Mouse (Mus musculus): ENCODE measurements around the gene B4galt2. TPM values are rescaled to one million over a fixed set of nuclear protein-coding genes. Genes with fewer than 3 reads are reported as not detected.
A peak's percentile ranks its signal among the peaks of the same experiment; 100 is the strongest.

Gene B4galt2
- polyA plus RNA-seq, 1 experiment from 2014 or later = 9.1 TPM

DNA sequence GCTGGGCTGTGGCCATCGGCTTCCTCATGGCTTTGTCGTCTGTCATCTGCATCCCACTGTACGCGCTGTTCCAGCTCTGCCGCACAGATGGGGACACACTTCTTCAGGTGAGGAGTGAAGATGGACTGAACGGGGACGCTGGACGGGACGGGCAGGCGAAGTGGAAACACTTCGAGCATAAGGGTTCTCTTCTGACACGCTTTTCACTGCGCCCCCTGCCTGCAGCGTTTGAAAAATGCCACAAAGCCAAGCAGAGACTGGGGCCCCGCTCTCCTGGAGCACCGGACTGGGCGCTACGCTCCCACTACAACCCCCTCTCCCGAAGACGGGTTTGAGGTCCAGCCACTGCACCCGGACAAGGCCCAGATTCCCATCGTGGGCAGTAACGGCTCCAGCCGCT, 15.5 kb downstream of the B4galt2 start:
- H3K9ac ChIP-seq = no peak overlapping the region
- no peaks in the 10 kb centered on the region for H3K9me3 ChIP-seq (replicated peaks)
- peak overlapping the region; percentile 17 for H3K4me2 ChIP-seq
- no peak for ATAC-seq (replicated peaks; ENCODE audit: insufficient number of reproducible peaks, insufficient read depth, low FRiP score, low read depth)
- peaks cover 10% of the 10 kb centered on the region for H3K27me3 ChIP-seq
- no peaks in the 10 kb centered on the region for H3K36me3 ChIP-seq
- no peak overlapping the region for H3K27ac ChIP-seq
- WGBS = 15% methylated on average over 24 of the region's 24 CpGs
- no peak overlapping the region for H3K4me3 ChIP-seq
- H3K4me1 ChIP-seq (replicated peaks) = peaks cover 26% of the 10 kb centered on the region

DNA sequence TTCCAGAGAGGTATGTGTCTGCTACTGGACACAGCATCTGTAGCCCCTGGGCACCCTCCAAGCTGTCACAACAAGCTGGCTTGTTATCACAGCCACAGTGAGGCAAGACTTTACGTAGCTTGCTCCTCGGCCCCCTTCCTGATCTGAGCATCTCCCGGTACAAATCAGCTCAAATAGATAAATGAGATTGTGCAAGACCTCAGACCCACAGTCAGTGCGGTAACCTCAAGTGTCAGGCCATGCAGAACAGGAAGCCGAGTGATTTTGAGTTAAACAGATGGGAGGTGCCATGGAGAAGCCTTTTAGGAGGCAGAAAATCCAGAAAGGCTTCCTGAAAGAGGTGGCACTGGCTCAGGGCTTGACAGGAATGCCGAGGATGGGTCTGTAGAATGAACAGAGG, 16.3 kb downstream of the B4galt2 start:
- H3K9me3 ChIP-seq (replicated peaks) = no peaks in the 10 kb centered on the region
- no peak for ATAC-seq (replicated peaks; ENCODE audit: insufficient number of reproducible peaks, insufficient read depth, low FRiP score, low read depth)
- no peak overlapping the region for H3K4me2 ChIP-seq
- H3K4me3 ChIP-seq = no peak overlapping the region
- H3K9ac ChIP-seq = no peak overlapping the region
- 56% methylated on average over 6 of the region's 6 CpGs for WGBS
- peaks cover 10% of the 10 kb centered on the region for H3K27me3 ChIP-seq
- no peak overlapping the region for H3K27ac ChIP-seq
- H3K36me3 ChIP-seq = no peaks in the 10 kb centered on the region
- H3K4me1 ChIP-seq (replicated peaks) = peaks cover 22% of the 10 kb centered on the region

DNA sequence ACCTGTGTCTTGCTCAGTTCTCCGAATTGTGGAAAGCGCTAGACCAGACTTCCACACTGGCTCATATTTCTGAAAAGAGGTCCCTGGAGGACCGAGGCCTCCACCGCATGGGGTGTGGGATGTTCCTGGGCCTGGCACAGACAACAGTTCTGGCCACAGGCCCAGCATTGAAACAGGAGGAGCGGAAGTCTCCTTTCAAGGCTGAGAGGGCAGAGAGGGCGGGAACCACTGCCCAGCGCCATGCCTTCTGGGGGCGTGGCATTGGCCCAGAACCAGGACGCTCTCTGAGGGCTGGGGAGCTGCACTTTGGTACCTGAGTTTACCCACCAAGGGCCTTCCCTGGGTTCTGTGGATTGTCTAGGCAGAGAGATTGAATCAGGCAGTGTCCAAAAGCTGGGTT, 17.2 kb downstream of the B4galt2 start:
- Histone ChIP-seq H3K9ac (no peak overlapping the region), H3K4me3 (no peak overlapping the region), H3K27me3 (peaks cover 10% of the 10 kb centered on the region), H3K4me2 (no peak overlapping the region), H3K9me3 (replicated peaks) (no peaks in the 10 kb centered on the region), H3K27ac (no peak overlapping the region), H3K4me1 (replicated peaks) (peaks cover 22% of the 10 kb centered on the region), H3K36me3 (no peaks in the 10 kb centered on the region)
- WGBS = 47% methylated on average over 9 of the region's 9 CpGs
- peak; percentile 67 for ATAC-seq (replicated peaks; ENCODE audit: insufficient number of reproducible peaks, insufficient read depth, low FRiP score, low read depth)

DNA sequence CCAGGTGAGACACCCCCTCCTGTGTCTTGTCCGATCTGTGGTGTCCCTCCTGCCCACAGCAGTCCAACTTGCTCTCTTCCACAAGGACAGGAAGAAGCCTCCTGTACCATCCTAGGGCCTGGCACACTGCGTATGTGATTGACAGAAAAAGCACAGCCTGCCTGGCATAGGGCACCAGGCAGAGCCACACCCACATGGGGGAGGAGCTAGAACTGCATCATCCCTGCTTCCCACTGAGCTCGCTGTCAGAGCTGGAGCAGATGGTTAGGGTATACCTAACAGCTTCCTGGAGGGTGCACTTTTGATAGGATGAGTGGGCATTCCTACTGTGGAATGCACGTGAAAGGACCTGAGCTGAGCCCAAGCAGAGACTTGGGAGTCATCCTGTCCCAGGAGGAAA, 20.5 kb downstream of the B4galt2 start:
- no peak overlapping the region for H3K4me2 ChIP-seq
- no peak for ATAC-seq (replicated peaks; ENCODE audit: insufficient number of reproducible peaks, insufficient read depth, low FRiP score, low read depth)
- H3K9ac ChIP-seq = no peak overlapping the region
- H3K9me3 ChIP-seq (replicated peaks) = no peaks in the 10 kb centered on the region
- no peak overlapping the region for H3K27ac ChIP-seq
- H3K36me3 ChIP-seq = no peaks in the 10 kb centered on the region
- peaks cover 24% of the 10 kb centered on the region for H3K4me1 ChIP-seq (replicated peaks)
- no peak overlapping the region for H3K4me3 ChIP-seq
- peaks cover 10% of the 10 kb centered on the region for H3K27me3 ChIP-seq
- WGBS = 52% methylated on average over 4 of the region's 4 CpGs

DNA sequence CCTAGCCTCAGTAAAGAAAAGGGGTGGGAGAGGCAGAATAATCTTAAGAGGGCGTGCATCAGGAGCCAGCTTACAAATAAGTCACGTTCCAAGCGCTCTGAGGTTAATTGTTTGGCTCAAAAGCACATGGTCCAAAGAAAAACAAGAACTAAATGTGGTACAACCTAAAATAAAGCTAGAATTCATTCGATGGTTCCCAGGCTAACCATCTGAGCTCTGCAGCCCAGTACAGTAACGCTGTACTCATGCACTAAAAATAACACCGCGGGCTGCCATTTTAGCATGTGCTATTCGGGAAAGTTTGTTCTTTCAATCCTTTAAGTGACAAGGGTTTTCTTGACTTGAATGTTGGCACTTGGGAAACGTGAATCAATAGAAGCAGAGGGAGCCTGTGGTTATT, 22.7 kb downstream of the B4galt2 start:
- H3K4me3 ChIP-seq = no peak overlapping the region
- H3K4me2 ChIP-seq = no peak overlapping the region
- no peaks in the 10 kb centered on the region for H3K36me3 ChIP-seq
- no peak overlapping the region for H3K27ac ChIP-seq
- WGBS = 72% methylated on average over 9 of the region's 9 CpGs
- H3K4me1 ChIP-seq (replicated peaks) = peaks cover 12% of the 10 kb centered on the region
- no peaks in the 10 kb centered on the region for H3K9me3 ChIP-seq (replicated peaks)
- H3K27me3 ChIP-seq = no peaks in the 10 kb centered on the region
- no peak for ATAC-seq (replicated peaks; ENCODE audit: insufficient number of reproducible peaks, insufficient read depth, low FRiP score, low read depth)
- no peak overlapping the region; the same call in 1 of the 2 replicates for H3K9ac ChIP-seq

DNA sequence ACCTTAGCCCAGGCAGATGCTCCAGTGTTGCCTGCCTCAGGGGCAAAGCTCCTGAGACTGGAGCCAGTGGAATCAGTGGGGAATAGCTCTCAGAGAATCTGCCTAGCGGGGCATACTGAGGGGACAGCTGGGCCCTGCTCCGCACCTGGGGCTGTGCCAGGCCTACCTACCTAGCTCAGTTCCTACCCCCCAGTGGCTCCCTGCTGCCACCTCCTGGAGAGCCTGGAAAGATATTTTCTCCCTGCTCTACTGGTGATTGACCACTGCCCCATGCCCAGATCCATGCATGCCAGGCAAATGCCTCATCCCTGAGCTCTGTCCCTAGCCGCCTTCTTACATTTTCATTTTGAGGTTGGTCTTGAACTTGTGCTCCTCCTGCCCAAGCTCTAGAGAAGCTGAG, 24.5 kb downstream of the B4galt2 start:
- Histone ChIP-seq H3K9me3 (replicated peaks) (no peaks in the 10 kb centered on the region), H3K4me1 (replicated peaks) (peaks cover 17% of the 10 kb centered on the region), H3K4me3 (no peak overlapping the region), H3K36me3 (no peaks in the 10 kb centered on the region), H3K27me3 (no peaks in the 10 kb centered on the region), H3K4me2 (no peak overlapping the region), H3K9ac (no peak overlapping the region), H3K27ac (no peak overlapping the region)
- WGBS = 63% methylated on average over 3 of the region's 3 CpGs
- ATAC-seq (replicated peaks; ENCODE audit: insufficient number of reproducible peaks, insufficient read depth, low FRiP score, low read depth) = no peak; the same call in 1 of the 2 replicates

DNA sequence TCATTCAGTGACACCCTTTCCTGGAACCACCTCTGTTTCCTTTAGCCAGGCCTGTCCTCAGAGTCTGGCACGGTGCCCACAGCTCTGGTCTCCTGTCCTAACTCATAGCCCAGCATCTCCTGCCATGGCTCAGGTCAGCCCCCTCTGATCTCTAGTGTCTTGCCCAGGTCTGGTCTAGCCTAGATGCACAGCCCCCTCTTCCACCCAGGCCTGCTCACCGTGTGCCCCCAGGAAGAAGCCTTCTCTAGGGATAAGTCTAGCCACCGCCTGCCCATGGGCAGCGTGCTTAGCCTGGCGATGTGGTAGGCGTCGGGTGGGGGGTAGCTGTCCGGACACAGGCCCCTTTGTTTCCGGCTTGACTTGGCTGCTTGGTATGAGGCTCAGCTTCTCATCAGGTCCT, 28.1 kb downstream of the B4galt2 start:
- ATAC-seq (replicated peaks; ENCODE audit: insufficient number of reproducible peaks, insufficient read depth, low FRiP score, low read depth) = no peak
- H3K4me1 ChIP-seq (replicated peaks) = peaks cover 13% of the 10 kb centered on the region
- 84% methylated on average over 9 of the region's 9 CpGs for WGBS

DNA sequence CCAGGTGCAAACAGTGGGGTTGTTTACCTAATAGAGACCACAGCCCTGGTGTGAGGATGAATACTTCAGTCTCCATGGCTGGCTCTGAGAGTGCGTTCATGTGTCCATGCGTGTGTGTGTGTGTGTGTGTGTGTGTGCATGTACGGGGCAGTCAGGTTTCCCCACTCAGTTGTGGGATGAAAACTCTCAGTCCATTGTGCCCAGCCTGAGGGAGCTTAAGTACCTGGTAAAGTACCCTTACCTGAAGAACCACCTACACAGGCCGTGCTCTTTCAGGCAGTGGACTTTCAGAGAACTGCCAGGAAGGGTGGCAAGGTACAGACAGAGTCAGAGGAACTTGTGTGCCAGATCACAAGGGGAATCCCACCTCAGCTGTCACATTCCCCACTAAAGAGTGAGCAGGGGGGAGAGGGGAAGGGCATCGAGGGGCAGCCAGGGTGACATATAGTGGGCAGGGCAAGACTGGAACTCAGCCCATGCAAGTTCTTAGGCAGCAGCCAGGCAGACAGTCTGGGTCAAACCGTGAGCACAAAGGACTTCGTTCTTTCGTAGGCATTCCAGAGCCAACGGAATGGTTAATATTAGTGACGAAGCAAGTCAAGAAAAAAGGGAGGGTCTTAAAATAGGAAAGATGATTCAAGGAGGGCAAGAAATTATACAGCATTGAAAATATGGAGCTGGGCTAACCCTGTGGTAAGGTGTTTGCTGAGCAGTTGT, 31.0 kb downstream of the B4galt2 start:
- 86% methylated on average over 10 of the region's 10 CpGs for WGBS
- Histone ChIP-seq H3K27me3 (peaks cover 4% of the 10 kb centered on the region; the same call in 1 of the 2 replicates), H3K36me3 (no peaks in the 10 kb centered on the region), H3K9ac (no peak overlapping the region), H3K9me3 (replicated peaks) (no peaks in the 10 kb centered on the region), H3K4me2 (no peak overlapping the region), H3K4me1 (replicated peaks) (peaks cover 13% of the 10 kb centered on the region), H3K27ac (no peak overlapping the region), H3K4me3 (no peak overlapping the region)
- ATAC-seq (replicated peaks; ENCODE audit: insufficient number of reproducible peaks, insufficient read depth, low FRiP score, low read depth) = no peak

More for the DNA sequence above, 28.1 kb downstream of the B4galt2 start:
- Histone ChIP-seq H3K27ac (no peak overlapping the region), H3K27me3 (no peaks in the 10 kb centered on the region), H3K9me3 (replicated peaks) (no peaks in the 10 kb centered on the region), H3K4me2 (no peak overlapping the region), H3K4me3 (no peak overlapping the region), H3K36me3 (no peaks in the 10 kb centered on the region), H3K9ac (no peak overlapping the region)

DNA sequence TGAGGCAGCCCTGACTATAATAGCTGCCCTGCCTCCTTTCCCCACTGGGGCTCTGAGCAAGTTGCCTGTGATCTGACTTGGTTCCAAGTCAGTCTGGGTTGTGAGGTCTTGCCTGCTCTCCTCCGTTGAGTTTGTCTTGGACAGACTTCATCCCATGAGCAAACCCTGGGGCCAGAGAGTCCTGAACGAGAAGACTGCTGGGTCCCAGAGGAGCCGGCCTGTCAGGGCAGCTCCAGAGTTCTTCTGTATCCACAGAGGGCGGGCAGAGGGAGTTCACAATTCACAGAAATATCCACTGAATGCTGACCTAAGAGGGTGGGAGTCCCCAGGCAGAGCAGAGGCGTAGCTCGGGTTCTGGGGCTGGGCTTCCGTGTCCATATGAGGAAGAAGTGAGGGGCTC, 32.4 kb downstream of the B4galt2 start:
- WGBS = 62% methylated on average over 7 of the region's 7 CpGs
- no peak overlapping the region for H3K4me2 ChIP-seq
- H3K4me3 ChIP-seq = no peak overlapping the region
- peaks cover 13% of the 10 kb centered on the region for H3K4me1 ChIP-seq (replicated peaks)
- no peak overlapping the region for H3K9ac ChIP-seq
- H3K27me3 ChIP-seq = peaks cover 4% of the 10 kb centered on the region; the same call in 1 of the 2 replicates
- no peaks in the 10 kb centered on the region for H3K9me3 ChIP-seq (replicated peaks)
- ATAC-seq (replicated peaks; ENCODE audit: insufficient number of reproducible peaks, insufficient read depth, low FRiP score, low read depth) = no peak
- no peak overlapping the region for H3K27ac ChIP-seq
- H3K36me3 ChIP-seq = no peaks in the 10 kb centered on the region

DNA sequence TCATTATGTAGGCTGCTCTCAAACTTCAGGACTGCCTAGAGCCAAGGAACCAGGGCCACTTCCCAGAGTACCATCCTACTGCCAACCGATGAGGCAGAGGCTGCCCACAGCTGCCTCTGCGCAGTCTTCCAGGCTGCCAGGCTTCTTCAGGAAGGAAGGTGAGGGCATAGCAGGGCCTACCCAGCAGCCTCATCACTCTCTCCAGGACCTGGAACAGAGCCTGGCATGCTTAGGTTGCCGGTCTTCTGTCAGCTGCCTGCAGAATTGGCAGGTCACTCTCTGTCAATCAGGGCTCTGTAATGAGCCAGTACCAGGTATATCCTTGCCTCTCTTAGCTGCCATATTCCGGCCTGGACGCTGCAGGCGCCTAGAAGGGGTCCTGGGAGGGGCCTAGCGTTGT, 33.1 kb downstream of the B4galt2 start:
- WGBS = 77% methylated on average over 7 of the region's 7 CpGs
- no peak overlapping the region for H3K4me3 ChIP-seq
- no peak overlapping the region for H3K9ac ChIP-seq
- H3K27me3 ChIP-seq = peaks cover 4% of the 10 kb centered on the region; the same call in 1 of the 2 replicates
- H3K27ac ChIP-seq = no peak overlapping the region
- H3K4me2 ChIP-seq = no peak overlapping the region
- H3K36me3 ChIP-seq = no peaks in the 10 kb centered on the region
- no peaks in the 10 kb centered on the region for H3K9me3 ChIP-seq (replicated peaks)
- no peak for ATAC-seq (replicated peaks; ENCODE audit: insufficient number of reproducible peaks, insufficient read depth, low FRiP score, low read depth)
- H3K4me1 ChIP-seq (replicated peaks) = peaks cover 8% of the 10 kb centered on the region

DNA sequence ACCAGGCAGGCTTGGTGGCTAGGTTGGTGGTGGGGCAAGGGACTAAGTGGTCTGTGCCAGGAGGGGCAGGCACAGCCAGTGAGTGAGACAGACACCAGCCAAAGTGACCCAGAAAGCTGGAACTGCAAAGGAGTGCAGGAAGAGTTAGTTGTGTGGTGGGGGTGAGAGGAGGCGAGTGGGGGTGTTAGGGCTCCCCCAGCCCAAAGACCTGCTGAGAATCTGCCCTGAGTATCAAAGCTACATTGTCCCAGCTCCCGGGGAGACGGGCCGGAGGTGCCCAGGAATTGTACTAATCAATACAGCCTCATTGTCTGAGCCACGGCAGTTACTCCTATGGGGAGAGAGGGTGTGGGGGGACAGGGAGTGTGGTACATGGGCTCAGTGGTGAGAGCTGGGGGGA, 33.8 kb downstream of the B4galt2 start:
- Histone ChIP-seq H3K4me3 (no peak overlapping the region), H3K36me3 (no peaks in the 10 kb centered on the region), H3K27ac (no peak overlapping the region), H3K9me3 (replicated peaks) (no peaks in the 10 kb centered on the region), H3K4me1 (replicated peaks) (peaks cover 5% of the 10 kb centered on the region), H3K27me3 (peaks cover 4% of the 10 kb centered on the region; the same call in 1 of the 2 replicates), H3K9ac (no peak overlapping the region), H3K4me2 (no peak overlapping the region)
- ATAC-seq (replicated peaks; ENCODE audit: insufficient number of reproducible peaks, insufficient read depth, low FRiP score, low read depth) = no peak
- WGBS = 76% methylated on average over 5 of the region's 5 CpGs

DNA sequence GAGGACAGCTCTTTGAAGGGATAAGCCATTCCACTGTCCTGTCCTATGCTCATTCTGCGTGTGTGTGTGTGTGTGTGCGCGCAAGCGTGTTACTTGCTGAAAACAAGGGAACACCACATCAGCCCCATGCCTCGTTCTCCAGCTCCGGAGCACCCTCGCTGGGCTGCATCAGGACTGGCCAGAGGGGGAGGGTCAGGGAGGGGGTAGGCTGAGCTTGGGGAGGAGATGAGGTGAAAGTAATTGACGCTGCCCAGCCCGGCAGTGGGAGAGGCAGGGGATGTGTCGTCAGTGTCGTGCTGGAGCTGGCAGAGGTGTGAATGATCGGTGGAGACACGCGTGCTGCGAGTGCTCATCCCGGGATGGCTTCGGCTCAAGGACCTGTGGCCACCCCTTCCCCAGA, 34.2 kb downstream of the B4galt2 start:
- Histone ChIP-seq H3K27me3 (peaks cover 4% of the 10 kb centered on the region; the same call in 1 of the 2 replicates), H3K4me2 (no peak overlapping the region), H3K9me3 (replicated peaks) (no peaks in the 10 kb centered on the region), H3K27ac (no peak overlapping the region), H3K36me3 (no peaks in the 10 kb centered on the region), H3K4me3 (no peak overlapping the region), H3K4me1 (replicated peaks) (peaks cover 5% of the 10 kb centered on the region), H3K9ac (no peak overlapping the region)
- whole genome bisulfite sequencing = 50% methylated on average over 17 of the region's 17 CpGs
- ATAC-seq (replicated peaks; ENCODE audit: insufficient number of reproducible peaks, insufficient read depth, low FRiP score, low read depth) = no peak
